Mouse (Mus musculus) midbrain, embryonic 16.5 days (tissue): ENCODE data around the gene Inf2. TPM values are rescaled to one million over a fixed set of nuclear protein-coding genes. Genes with fewer than 3 reads are reported as not detected.

ENCODE experiments used
- ATAC-seq: fragments of 200-750 bp; cut with Nextera tagmentation; 2 replicates; pipeline ENCODE4 v1.8.0; 2017; ENCODE audit warnings: moderate TSS enrichment
- H3K27ac ChIP-seq: fragments of 300-500 bp; sonication (generic); 2 replicates; pipeline ENCODE4 v1.5.1; 2014; ENCODE audit warnings: mild to moderate bottlenecking, low read length, mixed read lengths
- H3K27me3 ChIP-seq: fragments of 300-500 bp; sonication (generic); 2 replicates; pipeline ENCODE4 v1.6.1; 2014; ENCODE audit warnings: low read depth, low read length, mixed read lengths; ENCODE audit not compliant: control insufficient read depth, insufficient read depth
- H3K36me3 ChIP-seq: fragments of 300-500 bp; sonication (generic); 2 replicates; pipeline ENCODE4 v1.6.1; 2014; ENCODE audit warnings: mild to moderate bottlenecking, low read length, moderate library complexity, mixed read lengths; ENCODE audit not compliant: control insufficient read depth, insufficient read depth
- H3K4me1 ChIP-seq: fragments of 300-500 bp; sonication (generic); 2 replicates; pipeline ENCODE4 v1.6.1; 2014; ENCODE audit warnings: mild to moderate bottlenecking, low read length, mixed read lengths; ENCODE audit not compliant: control insufficient read depth, insufficient read depth
- H3K4me2 ChIP-seq: fragments of 300-500 bp; sonication (generic); 2 replicates; pipeline ENCODE4 v1.6.1; 2014; ENCODE audit warnings: mild to moderate bottlenecking, low read length, mixed read lengths
- H3K4me3 ChIP-seq: fragments of 300-500 bp; sonication (generic); 2 replicates; pipeline ENCODE4 v1.5.1; 2014; ENCODE audit warnings: low read depth, mild to moderate bottlenecking, low read length, moderate library complexity, mixed read lengths
- H3K9ac ChIP-seq: fragments of 300-500 bp; sonication (generic); 2 replicates; pipeline ENCODE4 v1.6.1; 2014; ENCODE audit warnings: low read depth, low read length, mixed read lengths
- H3K9me3 ChIP-seq: fragments of 300-500 bp; sonication (generic); replicated peaks from 2 replicates; pipeline ENCODE4 v1.6.1; 2014; ENCODE audit warnings: mild to moderate bottlenecking, low read length, mixed read lengths; ENCODE audit not compliant: control insufficient read depth, poor library complexity, severe bottlenecking
- WGBS: fragments of 180-500 bp; shearing (Covaris S2); extraction: QIAGEN DNeasy Blood & Tissue Kit; methylation state at CpG from one replicate; pipeline ENCODE4 v1.1.7; 2014; 5-methylcytosine and 5-hydroxymethylcytosine counted together
- microRNA-seq: library from miRNA; unstranded; fragments of <30 nt; microRNA quantifications from one replicate; pipeline ENCODE4, GENCODE M21; 2017
- polyA plus RNA-seq: library from polyadenylated mRNA; unstranded; fragments of >200 nt; fragmentation: Nextera tagmentation; extraction: Ambion mirVana; gene quantifications from 2 replicates; pipeline ENCODE4 v1.2.1, GENCODE M21; 2015

The Inf2 gene
- polyA plus RNA-seq, 1 experiment from 2014 or later = 0.53 TPM

DNA sequence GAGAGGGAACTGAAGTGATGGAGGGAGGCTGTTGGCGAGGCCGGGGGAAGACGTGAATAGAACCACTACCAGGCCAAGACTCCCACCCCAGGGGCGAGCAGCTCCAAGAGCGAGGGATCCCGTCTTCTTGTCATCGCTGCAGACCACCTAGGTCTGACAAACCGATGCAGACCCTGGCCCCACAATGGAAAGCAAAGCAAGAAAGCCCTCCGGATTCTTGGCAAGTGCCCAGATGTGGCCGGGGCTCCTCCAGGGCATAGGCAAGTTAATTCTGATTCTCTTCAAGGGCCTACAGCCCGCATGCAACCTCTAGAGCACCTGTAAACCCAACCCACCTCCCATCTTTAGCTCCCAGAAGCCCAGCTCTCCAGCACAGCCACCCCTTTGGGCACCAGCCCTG, 74.7 kb downstream of the Inf2 start:
- ATAC-seq = no peak
- Histone ChIP-seq H3K9me3 (no peaks in the 10 kb centered on the region), H3K27me3 (no peaks in the 10 kb centered on the region), H3K27ac (peak overlapping the region; percentile 66), H3K4me1 (peaks cover 40% of the 10 kb centered on the region), H3K4me2 (peak overlapping the region; percentile 28; the same call in 1 of the 2 replicates), H3K9ac (peak overlapping the region; percentile 40), H3K36me3 (peaks cover 28% of the 10 kb centered on the region), H3K4me3 (no peak overlapping the region)
- 60% methylated on average over 11 of the region's 11 CpGs for WGBS

DNA sequence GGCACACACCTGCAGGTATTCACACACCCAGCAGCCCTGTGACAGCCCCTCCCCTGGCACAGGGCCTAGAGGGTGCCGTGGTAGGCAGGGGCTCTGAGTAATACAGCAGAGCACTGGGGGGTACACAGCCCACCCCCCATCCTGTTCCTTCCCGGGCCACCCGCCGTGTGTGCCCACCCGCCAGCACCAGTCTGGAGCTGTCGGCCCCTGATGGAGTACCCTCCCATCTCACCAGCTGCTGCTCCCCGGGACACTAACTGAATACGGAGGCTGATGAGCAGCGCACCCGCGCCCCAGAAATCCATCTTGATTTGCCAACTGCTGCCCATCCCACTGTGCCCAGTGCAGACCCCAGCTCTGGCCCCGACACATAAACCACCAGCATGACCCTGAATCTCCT, 75.1 kb downstream of the Inf2 start:
- Histone ChIP-seq H3K27me3 (no peaks in the 10 kb centered on the region), H3K9me3 (no peaks in the 10 kb centered on the region), H3K9ac (peak overlapping the region; percentile 40), H3K27ac (peak overlapping the region; percentile 66), H3K4me2 (peak overlapping the region; percentile 28), H3K4me1 (peaks cover 40% of the 10 kb centered on the region), H3K36me3 (peaks cover 26% of the 10 kb centered on the region), H3K4me3 (no peak overlapping the region)
- ATAC-seq = 0 out of 2 replicates have a peak, but pooled peaks have one; percentile 8
- whole genome bisulfite sequencing = 32% methylated on average over 12 of the region's 12 CpGs

DNA sequence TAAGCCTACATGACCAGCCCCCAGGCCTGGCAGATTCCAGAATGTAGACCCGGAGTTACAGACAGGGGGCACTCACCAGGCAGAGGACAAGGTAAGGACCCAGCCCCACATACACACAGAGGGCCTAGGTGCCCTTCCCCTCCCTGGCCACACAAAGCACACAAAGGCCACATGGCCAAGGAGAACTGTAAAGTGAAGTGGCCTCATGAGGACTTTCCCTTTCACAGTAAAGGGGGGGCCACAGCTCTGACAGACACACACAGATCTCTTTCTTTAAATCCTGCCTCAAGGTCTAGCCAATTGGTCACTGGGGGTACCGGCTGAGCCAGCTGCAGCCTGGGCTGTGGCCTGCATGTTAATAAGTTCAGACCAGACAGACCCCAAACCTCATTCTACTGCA, 75.5 kb downstream of the Inf2 start:
- peak overlapping the region; percentile 66 for H3K27ac ChIP-seq
- peaks cover 26% of the 10 kb centered on the region for H3K36me3 ChIP-seq
- no peaks in the 10 kb centered on the region for H3K27me3 ChIP-seq
- H3K4me3 ChIP-seq = no peak overlapping the region
- H3K4me2 ChIP-seq = peak overlapping the region; percentile 28
- 12% methylated on average over 2 of the region's 2 CpGs for WGBS
- ATAC-seq = peak; percentile 32
- H3K4me1 ChIP-seq = peaks cover 40% of the 10 kb centered on the region
- H3K9me3 ChIP-seq = no peaks in the 10 kb centered on the region
- peak overlapping the region; percentile 40 for H3K9ac ChIP-seq

DNA sequence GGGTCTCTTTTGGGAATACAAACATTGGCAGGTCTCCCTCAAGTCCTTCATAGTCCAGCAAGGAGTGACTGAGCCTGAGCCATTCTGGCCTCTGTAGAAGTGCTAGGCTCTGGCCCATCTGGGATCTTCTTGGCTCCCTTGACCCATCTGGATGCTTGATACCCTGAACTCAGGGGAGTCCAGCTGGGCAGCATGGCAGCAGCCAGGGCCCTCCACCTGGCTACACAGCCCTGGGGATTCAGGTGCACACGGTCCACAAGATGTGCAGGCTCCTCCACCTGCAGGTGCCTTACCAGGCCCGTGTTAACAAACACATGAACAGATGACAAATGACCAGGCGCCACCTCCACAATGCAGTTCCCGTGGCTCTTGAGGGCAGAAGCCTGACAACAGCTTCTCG, 76.1 kb downstream of the Inf2 start:
- 50% methylated on average over 5 of the region's 5 CpGs for WGBS
- H3K9ac ChIP-seq = peak overlapping the region; percentile 46
- no peak for ATAC-seq

More for the DNA sequence above, 76.1 kb downstream of the Inf2 start:
- Histone ChIP-seq H3K27me3 (no peaks in the 10 kb centered on the region), H3K4me1 (peaks cover 40% of the 10 kb centered on the region), H3K27ac (peak overlapping the region; percentile 77), H3K4me2 (no peak overlapping the region), H3K36me3 (peaks cover 25% of the 10 kb centered on the region; the same call in 1 of the 2 replicates), H3K9me3 (no peaks in the 10 kb centered on the region), H3K4me3 (no peak overlapping the region)

Small RNAs within 50 kb of the gene (microRNA-seq; reads per million reads assigned to microRNA genes)
- gene Mir6939 = 0.69 reads per million

Other genes with a start within 250 kb of the Inf2 start
- 0.16 and 0.17 TPM in 2 replicates for gene A530016L24Rik, start 99.3 kb upstream of the Inf2 start, polyA plus RNA-seq
- 96.8 and 100 TPM in 2 replicates for gene Tmem179, start 72.0 kb upstream of the Inf2 start, polyA plus RNA-seq
- 4.0 and 4.2 TPM in 2 replicates for gene Adssl1, start 31.3 kb downstream of the Inf2 start, polyA plus RNA-seq
- gene Siva1, start 55.9 kb downstream of the Inf2 start, polyA plus RNA-seq = 41.7 and 44.1 TPM in 2 replicates
- gene Akt1, start 86.1 kb downstream of the Inf2 start, polyA plus RNA-seq = 58.7 and 60.4 TPM in 2 replicates
- gene Zbtb42, start 90.0 kb downstream of the Inf2 start, polyA plus RNA-seq = 0.73 and 1.2 TPM in 2 replicates
- 36.0 and 39.4 TPM in 2 replicates for gene Cep170b, start 131.7 kb downstream of the Inf2 start, polyA plus RNA-seq
- 4.9 and 5.9 TPM in 2 replicates for gene Pld4, start 171.9 kb downstream of the Inf2 start, polyA plus RNA-seq
- gene Ahnak2, start 213.9 kb downstream of the Inf2 start, polyA plus RNA-seq = 1.4 and 2.0 TPM in 2 replicates
- gene Clba1, start 220.2 kb downstream of the Inf2 start, polyA plus RNA-seq = 25.2 and 26.1 TPM in 2 replicates
- gene Cdca4, start 240.6 kb downstream of the Inf2 start, polyA plus RNA-seq = 32.6 and 37.6 TPM in 2 replicates